Mouse (Mus musculus) E14TG2a.4 (cell line): Measurements from ENCODE around the gene Uqcrc1.

Experiments used
- CTCF ChIP-seq: conservative IDR thresholded peaks from 2 replicates; pipeline ENCODE4 v1.5.1; 2014; ENCODE audit warnings: low read length
- NANOG ChIP-seq: IDR thresholded peaks from 2 replicates; pipeline ENCODE4 v1.6.1; 2014; ENCODE audit warnings: borderline replicate concordance, low read length, mixed read lengths
- POU5F1 ChIP-seq: IDR thresholded peaks from 2 replicates; pipeline ENCODE4 v1.6.1; 2014; ENCODE audit warnings: low read length, borderline replicate concordance

GRCm38 (mm10) chr9:108928424-108928823 lies 8.0 kb upstream of the Uqcrc1 start:
- TF ChIP-seq CTCF (no peak), POU5F1 (no peak), NANOG (no peak)
